Mouse (Mus musculus): ENCODE measurements at regions not wholly inside any gene's neighbourhood (a gene's known extent, or its start where the extent isn't known, plus 50 kb on each side); places are given as distances from the start of the nearest gene placed in this dataset.

DNA sequence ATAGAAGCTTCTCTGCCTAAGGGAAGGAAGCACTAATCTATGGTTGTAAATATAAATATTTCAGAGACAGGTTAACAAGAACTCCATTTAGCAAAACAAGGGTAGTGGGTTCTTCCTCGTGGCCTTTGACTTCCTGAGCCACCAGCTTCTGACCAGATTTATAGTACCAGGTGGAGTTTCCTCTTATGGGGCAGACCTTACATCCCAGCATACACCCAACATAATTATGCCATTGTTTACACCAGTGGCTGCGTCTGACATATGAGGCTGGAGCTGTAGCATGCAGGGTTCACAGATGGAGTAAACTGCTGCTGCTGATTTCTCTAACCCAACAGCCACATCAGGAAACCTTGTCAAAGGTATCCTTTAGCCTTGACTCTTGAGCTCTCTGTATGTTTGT lies 75.5 kb downstream of the Trib2 start:
- no peak for DNase-seq (ENCODE audit: low spot score in 2 of 2)
- intact Hi-C loops (cut with DNase I) = no loop called here

DNA sequence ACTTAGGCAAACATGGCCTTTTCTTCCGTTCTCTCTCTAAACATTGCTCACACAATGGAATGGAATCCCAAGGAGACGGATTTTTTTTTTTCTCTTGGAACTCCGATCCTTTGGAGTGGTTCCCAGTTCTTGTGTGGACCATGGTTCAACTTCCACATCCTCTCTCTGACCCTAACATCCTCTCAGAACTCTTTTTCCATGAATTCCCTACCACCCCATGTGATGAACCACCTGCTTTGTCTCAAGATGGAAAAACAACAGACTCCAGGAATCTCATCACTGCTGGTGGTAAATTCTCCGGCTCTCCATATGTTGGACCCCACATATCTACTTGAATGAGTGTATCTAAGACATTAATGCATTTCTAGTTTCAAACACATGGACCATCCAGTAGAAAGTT lies 77.7 kb downstream of the Trib2 start:
- DNase-seq (ENCODE audit: low spot score in 2 of 2) = no peak
- intact Hi-C loops (cut with DNase I) = no loop called here

DNA sequence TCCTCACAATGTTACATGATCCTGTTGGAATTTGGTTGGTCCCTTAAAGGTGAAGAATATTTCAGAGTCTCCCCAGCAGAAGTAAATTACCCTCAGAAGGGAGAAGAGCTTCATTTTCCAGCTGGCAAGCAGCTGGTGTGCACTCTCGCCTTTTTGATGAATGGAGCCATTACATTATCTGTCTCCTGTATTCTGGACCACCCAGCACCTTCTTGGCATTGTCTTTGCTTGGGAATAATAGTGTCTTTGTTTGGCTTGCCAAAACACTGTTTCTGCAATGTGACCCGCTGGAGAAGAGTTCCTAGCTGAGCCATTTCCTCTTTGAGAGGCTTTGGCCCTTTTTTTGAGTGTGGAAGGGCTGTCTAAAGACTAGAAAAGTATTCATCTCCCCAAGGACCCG lies 85.5 kb downstream of the Trib2 start:
- intact Hi-C loops (cut with DNase I) = no loop called here
- peak in 1 of 2 experiments; percentile 5 for DNase-seq (ENCODE audit: low spot score in 2 of 2)

DNA sequence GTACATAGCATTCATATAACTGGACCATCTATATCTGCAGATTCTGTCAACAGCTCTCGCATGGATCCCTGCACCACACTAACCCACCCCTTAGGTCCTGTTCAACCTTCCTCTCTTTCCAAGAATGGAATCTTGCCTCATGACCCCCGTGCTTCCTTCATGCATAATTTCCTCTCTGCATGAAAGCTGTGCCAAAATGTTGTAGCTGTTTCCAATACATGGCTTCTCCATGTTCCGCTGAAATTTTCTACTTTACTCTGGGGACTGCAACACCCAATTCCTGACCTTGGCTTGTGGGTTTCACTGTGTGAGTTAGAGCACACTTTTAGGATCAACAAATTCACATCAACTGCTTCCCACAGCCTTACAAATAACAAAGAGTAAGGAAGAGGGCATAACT lies 87.0 kb downstream of the Trib2 start:
- intact Hi-C loops (cut with DNase I) = no loop called here
- no peak for DNase-seq (ENCODE audit: low spot score in 2 of 2)

DNA sequence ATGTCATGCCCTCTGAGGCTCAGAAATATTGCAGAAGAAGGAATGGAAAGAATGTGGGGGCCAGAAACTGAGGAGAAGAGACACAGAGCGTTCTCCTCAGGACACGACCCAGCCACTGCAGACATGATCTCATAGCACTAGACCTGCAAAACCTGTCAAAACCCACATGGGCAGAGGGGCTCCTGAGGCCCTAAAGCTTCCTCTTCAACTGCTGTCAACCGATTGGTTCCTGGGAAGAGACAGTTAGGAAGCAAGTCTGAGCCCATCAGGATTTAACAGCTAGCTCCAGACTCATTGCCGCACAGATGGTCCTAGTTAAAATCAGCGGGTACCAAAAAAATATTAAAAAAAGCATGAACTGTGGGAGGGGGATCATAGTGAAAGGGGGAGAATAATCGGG lies 93.2 kb downstream of the Trib2 start:
- intact Hi-C loops (cut with DNase I) = no loop called here
- DNase-seq (ENCODE audit: low spot score in 2 of 2) = no peak

DNA sequence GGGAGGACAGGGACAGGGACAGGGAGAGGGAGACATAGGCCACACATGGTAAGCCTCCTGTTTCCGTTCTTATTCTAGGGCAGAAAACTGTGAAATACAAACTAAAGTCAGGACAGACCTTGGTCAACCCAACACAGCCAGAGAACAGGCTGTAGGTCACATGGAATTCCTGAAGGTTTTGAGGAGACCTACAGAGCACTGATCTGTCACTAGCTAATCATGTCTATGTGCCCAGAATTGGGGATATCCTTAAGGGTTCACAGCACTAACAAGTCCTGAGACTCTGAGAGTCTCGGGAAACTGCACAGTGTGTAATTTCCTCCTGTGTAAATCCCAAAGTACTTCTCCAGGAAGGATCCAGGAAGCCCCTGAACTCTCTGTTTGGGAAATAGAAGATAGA lies 94.6 kb downstream of the Trib2 start:
- intact Hi-C loops (cut with DNase I) = no loop called here
- no peak for DNase-seq (ENCODE audit: low spot score in 2 of 2)

DNA sequence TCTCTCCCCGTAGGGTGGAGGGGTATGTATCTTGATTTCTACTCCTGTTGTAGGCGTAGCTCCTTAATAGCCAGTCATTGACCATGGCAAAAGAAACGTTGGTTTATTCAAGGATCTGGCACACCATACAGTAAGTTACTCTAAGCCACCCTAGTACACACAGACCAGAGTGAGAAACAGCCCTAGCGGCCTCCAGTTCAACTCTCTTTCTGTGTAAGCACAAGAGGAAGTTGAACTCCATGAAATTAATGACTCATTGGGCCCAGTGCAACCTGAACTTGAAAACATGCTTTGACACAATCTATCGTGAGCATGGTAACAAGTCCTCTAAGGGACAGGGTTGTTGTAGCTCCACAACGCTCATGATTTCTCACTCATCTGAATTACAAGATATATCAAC lies 96.6 kb downstream of the Trib2 start:
- DNase-seq (ENCODE audit: low spot score in 2 of 2) = no peak
- intact Hi-C loops (cut with DNase I) = no loop called here

DNA sequence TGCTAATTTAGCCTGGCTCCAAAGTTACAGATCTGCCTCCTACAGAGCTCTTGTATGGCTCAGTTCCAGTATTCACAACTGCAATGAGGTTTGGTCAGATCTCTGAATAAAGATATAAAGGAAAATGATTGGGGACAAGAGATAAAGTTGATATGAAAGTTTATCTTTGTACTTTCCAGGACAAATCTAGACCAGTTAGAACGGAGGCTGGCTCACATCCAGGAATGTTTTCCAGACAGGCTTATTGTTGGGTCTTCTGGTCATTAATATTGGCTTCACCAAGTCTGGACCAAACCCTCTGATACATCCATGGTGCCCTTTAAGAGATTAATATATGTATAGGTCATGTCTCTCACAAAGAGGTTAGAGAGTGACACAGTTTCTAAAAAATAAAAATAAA lies 97.9 kb downstream of the Trib2 start:
- intact Hi-C loops (cut with DNase I) = no loop called here
- no peak for DNase-seq (ENCODE audit: low spot score in 2 of 2)

DNA sequence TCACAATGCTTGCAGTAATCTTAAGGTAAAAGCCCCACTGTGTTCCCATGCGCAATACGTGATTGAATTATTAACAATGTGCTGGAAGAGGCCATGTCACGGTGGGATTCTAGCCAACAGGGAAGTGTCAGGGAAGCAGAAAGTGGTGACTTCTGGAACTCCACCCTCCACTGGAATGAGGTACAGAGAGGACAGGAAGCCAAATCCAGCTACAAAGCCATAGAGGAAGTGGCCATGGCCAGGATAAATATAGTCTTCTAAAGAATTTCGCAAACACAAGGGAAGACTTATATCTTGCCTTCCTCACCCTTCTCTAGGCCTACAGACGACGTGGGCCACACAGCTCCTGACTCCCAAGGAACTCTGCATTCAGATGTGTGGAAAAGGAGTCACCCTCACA lies 98.7 kb downstream of the Trib2 start:
- DNase-seq (ENCODE audit: low spot score in 2 of 2) = no peak
- intact Hi-C loops (cut with DNase I) = no loop called here

DNA sequence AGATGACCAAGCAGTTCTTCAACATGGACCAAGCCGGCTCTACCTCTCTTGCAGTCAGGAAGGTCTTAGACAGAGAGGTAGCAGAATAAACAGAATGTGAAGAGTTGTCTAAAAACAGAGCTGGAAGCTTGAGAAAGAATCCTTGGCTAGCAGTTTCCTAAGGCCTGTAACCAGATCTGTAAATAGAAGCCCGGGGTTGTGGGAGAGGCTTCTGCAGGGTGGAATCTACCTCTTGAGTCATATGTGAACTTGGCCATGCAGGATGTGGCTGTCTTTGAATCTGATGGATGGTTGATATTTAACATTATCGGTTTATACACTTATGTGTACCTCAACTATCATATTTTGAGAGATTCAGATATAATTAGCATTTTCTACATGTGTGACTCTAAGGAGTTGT lies 99.4 kb downstream of the Trib2 start:
- intact Hi-C loops (cut with DNase I) = no loop called here
- no peak for DNase-seq (ENCODE audit: low spot score in 2 of 2)

DNA sequence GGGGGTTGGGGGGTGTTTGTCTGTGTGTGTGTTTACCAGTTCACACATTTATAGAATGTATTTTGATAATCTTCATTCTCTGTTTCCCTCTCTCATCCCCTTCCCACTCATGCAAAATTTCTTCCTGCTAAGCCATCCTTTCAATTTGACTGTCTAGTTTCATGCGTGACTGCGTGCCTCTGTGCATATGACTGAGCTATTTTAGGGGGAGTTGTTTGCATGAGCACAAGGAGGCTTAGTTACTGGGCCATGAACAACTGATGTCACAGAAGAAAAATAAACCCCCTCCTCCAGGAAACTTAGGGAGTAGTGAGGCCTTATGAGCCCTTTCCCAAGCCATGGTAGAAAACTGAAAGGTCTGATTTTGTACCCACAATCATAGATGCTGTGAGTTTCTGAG lies 103.1 kb downstream of the Trib2 start:
- intact Hi-C loops (cut with DNase I) = no loop called here
- no peak for DNase-seq (ENCODE audit: low spot score in 2 of 2)

DNA sequence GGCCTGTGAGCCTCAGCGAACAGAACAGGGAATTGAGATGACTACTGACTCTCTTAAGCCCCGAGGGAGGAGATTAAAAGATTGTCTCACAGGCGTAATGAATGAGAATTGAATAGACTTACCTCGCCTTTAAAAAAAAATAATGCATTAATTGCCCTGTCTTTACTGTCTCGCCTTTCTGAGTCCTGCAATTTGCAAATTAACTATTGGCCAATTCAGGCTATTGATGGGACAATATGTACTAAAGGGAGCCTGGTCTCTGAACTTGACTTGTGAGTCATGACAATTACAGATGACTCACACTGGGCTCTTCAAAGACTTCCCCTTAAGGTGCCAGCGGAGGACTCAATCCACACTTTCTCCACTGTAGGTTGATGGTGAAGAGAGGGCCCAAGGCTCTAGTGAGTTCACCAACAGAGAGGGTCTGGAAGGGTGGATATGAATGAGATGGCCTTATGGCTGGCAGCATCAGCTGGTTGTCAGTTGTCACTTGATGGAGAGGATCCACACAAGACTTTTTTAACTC lies 109.1 kb downstream of the Trib2 start:
- intact Hi-C loops (cut with DNase I) = no loop called here
- DNase-seq (ENCODE audit: low spot score in 2 of 2) = no peak

DNA sequence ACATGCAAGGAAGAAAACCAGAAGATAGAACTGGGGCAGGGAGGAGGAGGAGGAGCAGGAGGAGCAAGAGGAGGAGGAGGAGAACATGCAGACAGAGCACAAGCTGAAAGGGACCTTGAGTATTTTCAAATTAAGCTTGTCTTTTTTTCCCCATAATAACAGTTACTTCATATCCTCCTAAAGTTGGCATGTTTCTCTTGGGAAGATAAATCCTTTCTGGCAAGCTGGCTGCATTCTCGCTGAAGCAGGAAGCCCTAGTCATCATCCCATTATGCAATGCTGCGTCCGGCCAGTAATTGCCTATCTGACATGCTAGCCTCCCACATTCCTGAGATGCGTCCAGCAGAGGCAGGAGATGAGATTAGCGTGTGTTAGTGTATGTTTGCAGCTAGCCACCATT lies 112.3 kb downstream of the Trib2 start:
- DNase-seq (ENCODE audit: low spot score in 2 of 2) = no peak
- intact Hi-C loops (cut with DNase I) = no loop called here

DNA sequence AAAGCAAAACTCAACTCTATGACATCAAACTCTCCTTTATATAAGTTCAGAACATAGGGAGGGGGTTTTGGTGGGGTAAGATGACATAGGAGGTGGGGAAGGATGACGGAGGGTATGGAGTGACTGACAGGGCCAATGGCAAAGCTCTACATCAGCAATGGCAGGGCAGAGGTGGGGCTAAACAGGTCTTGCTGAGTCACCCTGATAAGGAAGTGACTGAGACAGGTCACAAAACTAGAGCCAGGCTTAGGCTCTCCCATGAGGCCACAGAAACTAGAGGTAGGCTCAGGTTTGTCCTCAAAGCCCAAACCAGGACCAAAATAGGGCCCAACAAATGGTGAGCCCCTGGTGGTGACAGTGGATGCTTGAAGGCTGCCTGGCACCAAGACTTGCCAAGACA lies 114.6 kb downstream of the Trib2 start:
- intact Hi-C loops (cut with DNase I) = no loop called here
- no peak for DNase-seq (ENCODE audit: low spot score in 2 of 2)

DNA sequence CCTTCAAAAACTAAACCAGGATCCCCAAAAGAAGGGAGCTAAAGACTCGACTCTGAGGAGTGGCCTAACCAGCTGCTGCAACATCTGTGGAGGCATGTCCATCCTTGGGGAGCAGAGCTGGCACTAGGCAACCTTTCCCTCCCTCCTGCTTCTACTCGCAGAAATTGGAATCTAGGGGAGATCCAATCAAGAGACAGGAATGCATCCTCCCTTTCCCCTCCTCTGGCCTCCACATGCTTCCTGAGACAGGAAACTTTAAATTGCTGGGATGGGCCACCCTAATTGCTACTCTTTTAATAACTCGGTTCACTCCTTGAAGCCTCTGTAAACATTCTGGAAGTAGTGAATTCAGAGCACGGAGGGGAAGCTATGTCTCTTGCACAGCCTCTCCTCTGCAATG lies 117.9 kb downstream of the Trib2 start:
- no peak for DNase-seq (ENCODE audit: low spot score in 2 of 2)
- intact Hi-C loops (cut with DNase I) = no loop called here

DNA sequence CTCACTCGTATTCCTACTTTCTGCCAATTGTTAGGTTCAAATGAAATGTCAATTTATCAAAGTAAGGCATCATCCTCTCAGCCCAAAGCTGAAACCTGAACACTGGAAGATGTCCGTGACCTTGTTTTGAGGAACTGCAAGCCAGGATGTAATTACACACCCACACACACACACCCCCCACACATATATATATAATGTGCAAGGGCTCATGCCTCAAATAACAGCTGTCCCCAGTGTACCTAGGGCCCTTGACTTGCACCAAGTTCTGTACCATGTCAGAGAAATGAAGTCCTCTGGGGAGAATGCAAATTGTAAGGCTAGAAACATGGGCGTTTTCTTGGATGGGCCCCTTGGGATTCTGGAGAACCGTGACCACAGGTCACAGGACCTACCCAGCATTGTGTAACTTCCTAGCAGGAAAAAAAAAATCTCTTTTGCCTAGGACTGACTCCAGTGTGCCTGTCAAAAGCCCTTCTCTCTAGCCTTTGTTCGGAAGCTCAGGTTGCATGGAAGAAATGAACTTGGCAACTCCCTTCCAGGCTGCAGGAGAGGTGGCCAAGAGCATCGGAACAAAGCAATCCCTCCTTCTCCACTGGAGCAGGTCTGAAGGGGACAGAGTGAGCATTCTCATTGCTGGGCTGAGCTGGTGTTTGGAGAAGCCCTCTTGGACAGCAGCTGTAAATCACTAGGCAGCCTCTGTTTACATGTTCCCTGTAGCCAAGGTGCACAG lies 118.5 kb downstream of the Trib2 start:
- intact Hi-C loops (cut with DNase I) = no loop called here
- DNase-seq (ENCODE audit: low spot score in 2 of 2) = no peak

DNA sequence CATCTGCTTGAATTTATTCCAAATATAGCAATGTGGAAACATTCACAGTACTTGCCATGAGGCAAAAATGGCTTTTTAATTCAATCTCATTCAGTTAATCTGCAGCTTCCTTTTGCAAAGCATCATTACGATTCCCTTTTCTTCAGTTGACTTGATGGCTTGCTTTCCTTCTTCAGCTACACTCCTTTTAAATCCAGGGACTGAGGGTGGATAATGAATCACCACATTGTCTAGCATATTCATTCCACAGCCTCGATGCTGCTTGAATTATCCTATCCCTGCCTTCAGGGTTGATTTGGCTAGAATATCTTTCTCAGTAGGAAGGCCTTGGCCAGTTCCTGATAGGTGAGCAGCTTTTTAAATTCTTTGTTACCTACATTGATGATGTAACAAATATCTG lies 128.4 kb downstream of the Trib2 start:
- intact Hi-C loops (cut with DNase I) = no loop called here
- no peak for DNase-seq (ENCODE audit: low spot score in 2 of 2)

DNA sequence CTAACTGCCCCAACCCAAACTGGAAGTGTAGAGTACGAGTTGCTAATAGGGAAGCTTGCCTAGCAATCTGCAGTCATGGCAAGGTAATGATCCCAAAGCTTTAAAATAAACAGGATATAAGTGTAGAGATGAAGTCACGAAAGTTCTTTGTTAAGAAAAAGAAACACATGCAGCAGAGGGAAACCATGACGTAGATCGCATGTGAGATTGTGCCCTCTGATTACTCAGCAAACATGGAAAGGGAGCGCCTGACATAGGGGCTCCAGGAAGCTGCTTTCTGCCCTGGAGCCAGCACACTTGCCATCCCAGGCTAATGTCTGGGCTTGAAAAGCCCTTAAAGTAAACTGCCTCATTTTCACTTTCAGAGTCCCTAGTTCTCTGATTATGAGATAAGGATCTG lies 132.4 kb downstream of the Trib2 start:
- no peak for DNase-seq (ENCODE audit: low spot score in 2 of 2)
- intact Hi-C loops (cut with DNase I) = no loop called here

DNA sequence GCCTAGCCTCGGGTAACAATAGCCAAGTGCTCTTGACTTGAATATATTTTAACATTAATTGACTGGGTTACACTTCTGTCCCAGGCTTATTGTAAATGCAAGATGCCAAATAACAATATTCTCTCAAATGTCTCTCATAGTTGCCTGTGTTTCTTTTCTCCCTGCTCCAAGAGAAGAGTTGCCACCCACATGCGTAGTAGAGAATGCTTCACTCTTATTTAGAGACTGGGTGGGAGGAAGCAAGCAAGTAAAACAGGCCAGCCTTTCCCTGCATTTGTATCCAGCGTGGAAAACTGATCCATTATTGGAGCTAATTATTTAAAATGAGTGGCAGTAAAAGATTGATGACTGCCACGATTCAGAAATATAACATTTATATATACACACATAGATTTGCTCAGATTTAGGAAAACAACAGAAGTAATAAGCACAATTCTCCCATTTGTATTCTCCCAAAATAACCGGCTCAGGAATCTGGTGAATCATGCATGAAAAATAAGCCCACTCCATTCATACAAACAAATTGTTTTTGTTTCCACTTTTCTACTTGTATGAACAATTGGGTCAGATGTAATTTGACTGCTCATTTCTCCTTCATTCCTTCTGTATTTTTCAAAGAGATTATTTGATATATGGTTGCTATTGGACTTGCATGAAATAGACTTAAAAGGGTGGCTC lies 134.9 kb downstream of the Trib2 start:
- peak; percentile 11 to 18 for DNase-seq (ENCODE audit: low spot score in 2 of 2)
- intact Hi-C loops (cut with DNase I) = no loop called here

DNA sequence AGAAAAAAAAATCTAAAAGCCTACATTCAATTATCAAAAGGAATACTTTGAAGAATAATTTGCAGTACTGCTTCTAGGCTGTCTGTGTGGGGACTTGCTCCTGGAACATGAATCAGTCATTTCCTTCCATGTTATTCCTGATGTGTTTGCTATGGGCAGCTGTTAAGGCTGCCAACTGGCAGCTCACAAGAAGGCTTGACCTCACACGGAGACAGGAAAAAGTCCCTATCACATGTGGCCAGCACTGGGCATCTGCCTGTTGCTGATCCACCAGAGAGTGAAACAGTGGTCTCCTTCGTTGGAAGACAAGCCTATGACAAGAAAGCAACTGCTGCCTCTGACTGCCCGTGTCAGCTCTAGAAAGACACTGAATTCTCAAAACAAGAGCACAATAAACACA lies 140.6 kb downstream of the Trib2 start:
- DNase-seq (ENCODE audit: low spot score in 2 of 2) = no peak

DNA sequence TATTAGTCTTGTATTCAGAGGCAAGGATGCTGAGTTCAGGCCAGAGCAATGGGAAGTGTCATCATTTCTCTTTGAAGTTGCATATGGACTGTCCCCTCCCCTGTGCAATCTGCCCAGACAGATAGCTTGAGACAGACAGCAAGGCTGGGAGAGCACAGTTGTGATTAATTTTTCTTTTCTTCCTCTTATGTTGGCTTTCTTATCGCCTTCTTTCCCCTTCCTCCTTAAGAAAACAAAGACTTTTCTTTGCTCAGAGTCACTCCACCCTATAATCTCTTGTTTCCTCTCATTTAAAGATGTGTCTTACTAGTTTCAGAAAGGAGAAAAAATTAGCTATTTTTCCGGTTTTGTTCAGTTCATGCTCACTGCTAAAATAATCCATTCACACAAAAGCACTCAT lies 157.0 kb downstream of the Trib2 start:
- intact Hi-C loops (cut with DNase I) = no loop called here

More for the DNA sequence above, 140.6 kb downstream of the Trib2 start:
- intact Hi-C loops (cut with DNase I) = no loop called here

More for the DNA sequence above, 157.0 kb downstream of the Trib2 start:
- no peak for DNase-seq (ENCODE audit: low spot score in 2 of 2)

All from left cerebral cortex, postnatal 14 days (tissue).